Mouse (Mus musculus) cortical plate, adult 2 months (tissue): ENCODE results near the gene Calcrl. TPM values are rescaled to one million over a fixed set of nuclear protein-coding genes. Genes with fewer than 3 reads are reported as not detected.

ENCODE experiments used
- H3K27ac ChIP-seq: fragments of 200-500 bp; 2 replicates; pipeline ENCODE4 v1.5.1; 2012; ENCODE audit warnings: low read length, control low read depth, inconsistent platforms; ENCODE audit not compliant: insufficient read depth
- H3K4me1 ChIP-seq: fragments of 200-500 bp; 2 replicates; pipeline ENCODE4 v1.6.1; 2011; ENCODE audit warnings: low read length; ENCODE audit not compliant: control insufficient read depth, insufficient read depth
- H3K4me3 ChIP-seq: fragments of 200-500 bp; 2 replicates; pipeline ENCODE4 v1.5.1; 2011; ENCODE audit warnings: mild to moderate bottlenecking, low read length, control low read depth; ENCODE audit not compliant: insufficient read depth
- CTCF ChIP-seq: fragments of 200-500 bp; IDR thresholded peaks from 2 replicates; pipeline ENCODE4 v1.5.1; 2011; ENCODE audit warnings: mild to moderate bottlenecking, control low read depth, low read length; ENCODE audit not compliant: insufficient read depth; ENCODE audit errors: extremely low read depth
- POLR2A ChIP-seq: fragments of 200-500 bp; IDR thresholded peaks from 2 replicates; pipeline ENCODE4 v1.6.1; 2011; ENCODE audit warnings: mild to moderate bottlenecking, low read length, control low read depth; ENCODE audit not compliant: insufficient read depth; ENCODE audit errors: extremely low read depth
- polyA plus RNA-seq: library from polyadenylated mRNA; depleted of rRNA; stranded (reverse); fragments of >200 nt; gene quantifications from 2 replicates; pipeline ENCODE4 v1.2.3, GENCODE M21; 2012

Calcrl gene
- polyA plus RNA-seq, 1 experiment, result 3.7 TPM

DNA sequence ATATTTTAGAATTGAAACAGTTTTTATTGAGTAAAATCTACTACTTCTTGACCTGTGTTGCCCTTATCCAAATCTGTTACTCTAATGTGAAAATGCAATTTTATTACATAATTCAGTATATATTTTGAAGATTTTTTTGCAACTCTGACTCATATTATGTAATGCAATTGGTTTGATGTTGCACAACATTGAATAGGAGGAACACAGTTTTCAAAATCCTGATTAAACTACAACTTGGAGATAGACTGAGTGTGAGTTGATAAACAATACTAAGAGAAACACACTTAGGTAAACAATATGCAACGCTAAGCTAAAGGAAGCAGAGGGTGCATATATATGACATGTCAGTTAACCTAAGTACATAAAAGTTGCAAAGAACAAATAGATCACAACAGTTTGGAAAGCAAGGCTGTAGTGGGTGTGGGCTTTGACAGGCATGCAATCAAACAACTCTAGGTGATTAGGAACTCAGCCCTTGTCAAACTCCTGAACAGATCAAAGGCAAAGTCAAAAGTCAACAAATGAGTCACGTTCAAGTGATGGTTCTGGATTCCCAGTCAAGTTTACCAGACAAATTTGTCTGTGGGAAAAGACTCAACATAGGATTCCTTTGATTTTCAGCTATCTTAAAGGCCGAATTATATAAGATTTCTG lies 66.4 kb downstream of the Calcrl start:
- H3K4me3 ChIP-seq, result no peak overlapping the region

DNA sequence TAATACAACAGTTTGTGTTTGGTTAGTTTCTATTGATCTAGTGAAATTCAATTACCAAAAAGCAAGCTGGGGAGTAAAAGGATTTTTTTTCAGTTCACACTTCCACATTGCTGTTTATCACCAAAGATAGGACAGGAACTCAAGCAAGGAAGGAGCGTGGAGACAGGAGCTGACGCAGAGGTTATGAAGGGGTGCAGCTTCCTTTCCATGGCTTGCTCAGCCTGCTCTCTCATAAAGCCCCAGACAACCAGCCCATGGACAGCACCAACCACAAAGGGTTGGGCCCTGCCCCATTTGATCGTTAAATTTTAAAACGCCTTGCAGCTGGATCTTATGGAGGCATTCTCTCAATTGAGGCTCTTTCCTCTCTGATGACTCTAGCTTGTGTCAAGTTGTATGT lies 69.9 kb downstream of the Calcrl start:
- Histone ChIP-seq H3K27ac (no peak overlapping the region), H3K4me1 (no peaks in the 10 kb centered on the region), H3K4me3 (no peak overlapping the region)
- TF ChIP-seq CTCF, result no peak
- no peak for TF ChIP-seq POLR2A

More for the DNA sequence above, 66.4 kb downstream of the Calcrl start:
- Histone ChIP-seq H3K27ac (no peak overlapping the region), H3K4me1 (no peaks in the 10 kb centered on the region)
- TF ChIP-seq POLR2A (no peak), CTCF (no peak)

DNA sequence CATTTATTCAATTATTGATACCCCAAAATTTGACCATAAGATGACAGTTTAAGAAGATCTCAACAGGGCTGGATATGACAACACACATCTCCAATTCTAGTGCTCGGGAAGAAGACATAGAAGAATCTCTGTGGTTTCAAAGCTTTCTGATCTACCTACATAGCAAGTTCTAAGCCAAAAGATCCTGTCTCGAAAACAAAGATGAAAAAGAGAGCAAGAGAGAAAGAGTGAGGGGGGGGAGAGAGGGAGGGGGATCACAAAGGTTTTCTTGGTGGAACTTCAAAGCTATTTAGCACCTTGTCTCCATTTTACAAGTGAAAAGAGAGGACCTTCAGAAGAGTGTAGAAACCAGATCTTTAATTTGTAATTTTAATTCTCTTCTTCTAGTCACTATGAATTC lies 77.8 kb downstream of the Calcrl start:
- no peak for TF ChIP-seq POLR2A
- Histone ChIP-seq H3K4me1 (no peaks in the 10 kb centered on the region), H3K27ac (no peak overlapping the region), H3K4me3 (no peak overlapping the region)

DNA sequence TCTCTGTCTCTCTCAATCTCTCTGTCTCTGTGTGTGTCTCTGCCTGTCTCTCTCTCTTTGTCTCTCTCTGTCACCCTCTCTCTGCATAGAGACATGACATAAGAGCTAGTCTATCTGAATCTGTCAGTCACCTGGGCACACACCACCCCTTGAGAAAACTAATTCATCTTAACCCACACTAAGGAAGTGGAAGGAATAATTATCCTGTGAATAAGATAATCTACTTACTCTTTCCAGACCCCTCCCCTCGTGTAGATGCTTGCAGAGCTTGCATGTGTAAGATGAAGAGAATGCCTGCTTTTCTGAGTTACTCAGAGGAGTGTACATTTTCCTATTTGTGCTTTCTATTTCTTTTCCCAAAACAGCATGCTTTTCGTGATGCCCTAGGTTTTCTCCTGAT lies 81.5 kb downstream of the Calcrl start:
- Histone ChIP-seq H3K27ac (no peak overlapping the region), H3K4me1 (no peaks in the 10 kb centered on the region), H3K4me3 (no peak overlapping the region)
- TF ChIP-seq POLR2A, result no peak
- TF ChIP-seq CTCF, result no peak

DNA sequence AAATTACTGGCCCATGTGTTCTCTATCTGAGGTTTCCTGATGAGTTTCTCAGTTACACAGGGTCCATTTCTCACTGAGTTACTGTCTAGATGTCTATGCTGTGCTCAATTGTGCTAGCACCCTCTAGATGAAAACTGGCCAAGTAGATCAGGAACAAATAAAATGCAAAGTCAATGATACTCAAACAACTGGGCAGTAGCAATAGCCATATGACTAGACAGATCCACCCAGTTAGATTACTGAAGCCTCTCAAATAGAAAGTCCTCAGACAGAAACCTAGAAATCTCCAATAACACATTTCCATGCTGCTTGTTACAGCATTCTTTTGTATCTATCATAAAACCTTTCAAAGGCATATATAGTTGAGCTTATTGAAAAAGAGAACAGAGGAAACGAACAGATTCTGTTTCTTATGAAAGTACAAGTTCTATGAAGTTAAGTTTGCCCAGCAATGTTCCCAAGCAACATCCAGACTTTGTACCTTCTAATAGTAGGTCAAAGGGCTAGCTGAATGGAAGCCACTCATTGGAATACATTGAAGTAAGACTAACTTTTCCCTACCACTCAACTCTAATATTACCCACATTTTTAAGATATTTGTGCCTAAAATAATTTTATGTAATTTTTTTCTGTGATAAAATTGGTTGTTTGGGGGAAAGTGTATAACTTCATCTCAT lies 87.3 kb downstream of the Calcrl start:
- TF ChIP-seq POLR2A (no peak), CTCF (no peak)
- no peak overlapping the region for H3K27ac ChIP-seq
- no peaks in the 10 kb centered on the region for H3K4me1 ChIP-seq
- no peak overlapping the region for H3K4me3 ChIP-seq

GRCm38 (mm10) chr2:84336331-84336730 lies 88.9 kb downstream of the Calcrl start:
- no peak for TF ChIP-seq CTCF
- TF ChIP-seq POLR2A, result no peak
- no peak overlapping the region for H3K4me3 ChIP-seq
- H3K27ac ChIP-seq, result no peak overlapping the region
- no peaks in the 10 kb centered on the region for H3K4me1 ChIP-seq

- Histone ChIP-seq H3K4me1 (no peaks in the 10 kb centered on the region), H3K4me3 (no peak overlapping the region), H3K27ac (no peak overlapping the region)
- TF ChIP-seq POLR2A, result no peak
- no peak for TF ChIP-seq CTCF
Measured at GRCm38 (mm10) chr2:84316185-84316805, 108.9 kb downstream of the Calcrl start.

DNA sequence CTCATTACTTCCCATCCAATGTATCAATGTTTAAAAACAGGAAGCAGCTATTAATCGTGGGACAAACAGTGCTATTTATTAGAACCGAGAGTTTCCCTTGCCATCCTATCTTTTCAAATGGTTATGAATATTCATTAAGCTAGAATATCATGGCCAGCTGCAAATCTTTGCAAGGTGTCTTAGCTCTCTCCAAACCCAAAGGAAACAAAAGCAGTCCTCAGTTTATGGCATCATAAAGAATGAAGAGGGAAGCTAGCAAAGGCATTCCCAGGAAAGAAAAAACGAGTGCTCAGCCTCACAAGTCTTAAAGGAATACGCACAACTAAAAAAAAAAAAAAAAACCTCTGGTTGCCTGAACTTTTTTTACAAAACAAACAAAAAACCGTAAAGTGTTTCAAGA lies 128.7 kb downstream of the Calcrl start:
- no peaks in the 10 kb centered on the region for H3K4me1 ChIP-seq
- no peak overlapping the region for H3K27ac ChIP-seq
- TF ChIP-seq CTCF (no peak), POLR2A (no peak)
- no peak overlapping the region for H3K4me3 ChIP-seq

GRCm38 (mm10) chr2:84295068-84295467 lies 130.1 kb downstream of the Calcrl start:
- no peak for TF ChIP-seq POLR2A
- TF ChIP-seq CTCF, result no peak
- no peak overlapping the region for H3K4me3 ChIP-seq
- no peak overlapping the region for H3K27ac ChIP-seq

GRCm38 (mm10) chr2:84294611-84295010 lies 130.6 kb downstream of the Calcrl start:
- H3K27ac ChIP-seq, result no peak overlapping the region
- H3K4me1 ChIP-seq, result no peaks in the 10 kb centered on the region
- no peak overlapping the region for H3K4me3 ChIP-seq
- no peak for TF ChIP-seq CTCF
- TF ChIP-seq POLR2A, result no peak

More at GRCm38 (mm10) chr2:84295068-84295467, 130.1 kb downstream of the Calcrl start:
- no peaks in the 10 kb centered on the region for H3K4me1 ChIP-seq
